Mouse (Mus musculus) layer of hippocampus, postnatal 10 days (tissue): ENCODE data around the gene Golt1b. TPM values are rescaled to one million over a fixed set of nuclear protein-coding genes. Genes with fewer than 3 reads are reported as not detected.
A peak's percentile ranks its signal among the peaks of the same experiment; 100 is the strongest.
"Not testable (repeated sequence)": the region's sequence is repeated elsewhere in the genome, so short reads cannot be mapped to it uniquely, and the experiment has no call there.

Experiments used
- DNase-seq, 2 experiments: peaks; one replicate each; pipeline ENCODE4 v3.0.0; 2021; ENCODE audit warnings: low spot score in 2 of 2
- long read RNA-seq: library from polyadenylated mRNA; stranded (forward); transcript quantifications from one replicate; pipeline ENCODE4 v2.0.0, GENCODE M21; 2023
- total RNA-seq, 2 experiments: library from RNA; stranded (reverse); gene quantifications; 2 replicates each; pipeline ENCODE4 v1.2.3; 2021

Golt1b gene
- 10 to 100 TPM; 26.1 to 28.2 TPM for total RNA-seq
- long read RNA-seq, transcript Golt1b-201 (5 exons, 2,818 nt), result major isoform, 23 of 30 reads
- long read RNA-seq, partial matches to known transcripts, result 0 of 30 reads
- long read RNA-seq, other reads (novel, unspliced or antisense), result 7 of 30 reads

DNA sequence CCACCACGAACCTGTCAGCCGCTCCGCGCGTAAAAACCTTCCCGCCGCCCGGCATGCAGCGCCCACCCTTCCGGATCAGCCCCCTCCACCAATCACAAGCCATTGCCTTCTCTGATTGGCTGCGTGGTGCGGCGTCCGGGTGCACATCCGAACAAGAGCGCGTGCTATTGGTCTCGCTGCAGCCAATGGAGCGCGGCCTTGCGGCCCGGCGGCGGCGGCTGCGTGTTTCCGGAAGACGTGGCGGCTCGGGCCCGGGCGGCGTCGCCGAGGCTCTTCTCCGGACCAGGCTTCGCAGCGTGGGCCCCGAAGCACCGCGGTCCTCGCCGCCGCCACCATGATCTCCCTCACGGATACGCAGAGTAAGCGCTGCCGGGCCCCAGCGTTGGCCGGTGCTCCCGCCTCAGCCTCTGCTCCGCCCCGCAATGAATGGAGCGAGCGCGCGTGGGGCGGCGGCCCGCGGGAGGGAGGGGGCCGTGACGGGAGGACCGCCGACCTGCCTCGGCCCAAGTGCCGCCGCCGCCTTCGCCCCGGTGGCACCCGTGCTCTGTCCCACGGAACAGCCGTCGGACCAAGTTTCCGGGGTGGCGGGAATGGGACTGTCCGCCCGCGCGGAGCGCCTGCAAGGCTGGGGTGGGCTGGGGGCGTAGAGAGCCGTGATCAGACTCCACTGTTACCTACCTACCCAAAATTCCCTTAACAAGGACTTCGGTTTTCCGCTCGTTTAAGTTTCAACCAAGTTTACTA, at the start of gene Golt1b, which contains the start of gene Recql:
Gene Golt1b, plus strand, starts transcription at position 211 of the 744 bp plus-strand sequence.
Gene Recql, minus strand, starts transcription at position 77 of the 744 bp plus-strand sequence.
- peak; percentile 99 to 100 for DNase-seq

DNA sequence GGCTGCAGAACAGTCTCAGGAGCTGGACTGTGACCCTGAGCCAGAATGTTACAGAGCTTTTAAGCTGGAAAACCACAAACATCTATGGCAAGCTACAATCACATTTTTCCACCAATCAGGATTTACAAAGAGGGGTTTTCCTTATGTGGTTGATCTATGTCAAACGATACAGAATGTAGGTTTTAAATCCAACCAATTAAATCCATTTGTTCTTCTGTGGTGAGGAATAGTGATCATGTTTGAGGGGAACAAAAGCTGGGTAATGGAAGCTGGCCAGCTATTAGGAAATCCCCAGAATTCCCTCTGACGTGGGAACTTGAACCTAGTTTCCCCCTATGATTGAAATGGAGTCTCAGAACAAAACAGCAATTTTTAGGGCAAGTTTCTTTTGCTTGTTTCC, 48.1 kb upstream of the Golt1b start:
- DNase-seq, result no peak

GRCm38 (mm10) chr6:142339576-142339975, 47.4 kb upstream of the Golt1b start:
- DNase-seq, result no peak

GRCm38 (mm10) chr6:142343561-142343960, 43.5 kb upstream of the Golt1b start:
- peak; percentile 62 to 69 for DNase-seq

GRCm38 (mm10) chr6:142345440-142346038, 41.5 kb upstream of the Golt1b start, which contains the start of gene Pyroxd1:
Gene Pyroxd1 (plus strand): TSS chr6:142345654.
- peak; percentile 81 to 86 for DNase-seq

- no peak for DNase-seq
These were observed 40.6 kb upstream of the Golt1b start for GRCm38 (mm10) chr6:142346181-142347110.

DNA sequence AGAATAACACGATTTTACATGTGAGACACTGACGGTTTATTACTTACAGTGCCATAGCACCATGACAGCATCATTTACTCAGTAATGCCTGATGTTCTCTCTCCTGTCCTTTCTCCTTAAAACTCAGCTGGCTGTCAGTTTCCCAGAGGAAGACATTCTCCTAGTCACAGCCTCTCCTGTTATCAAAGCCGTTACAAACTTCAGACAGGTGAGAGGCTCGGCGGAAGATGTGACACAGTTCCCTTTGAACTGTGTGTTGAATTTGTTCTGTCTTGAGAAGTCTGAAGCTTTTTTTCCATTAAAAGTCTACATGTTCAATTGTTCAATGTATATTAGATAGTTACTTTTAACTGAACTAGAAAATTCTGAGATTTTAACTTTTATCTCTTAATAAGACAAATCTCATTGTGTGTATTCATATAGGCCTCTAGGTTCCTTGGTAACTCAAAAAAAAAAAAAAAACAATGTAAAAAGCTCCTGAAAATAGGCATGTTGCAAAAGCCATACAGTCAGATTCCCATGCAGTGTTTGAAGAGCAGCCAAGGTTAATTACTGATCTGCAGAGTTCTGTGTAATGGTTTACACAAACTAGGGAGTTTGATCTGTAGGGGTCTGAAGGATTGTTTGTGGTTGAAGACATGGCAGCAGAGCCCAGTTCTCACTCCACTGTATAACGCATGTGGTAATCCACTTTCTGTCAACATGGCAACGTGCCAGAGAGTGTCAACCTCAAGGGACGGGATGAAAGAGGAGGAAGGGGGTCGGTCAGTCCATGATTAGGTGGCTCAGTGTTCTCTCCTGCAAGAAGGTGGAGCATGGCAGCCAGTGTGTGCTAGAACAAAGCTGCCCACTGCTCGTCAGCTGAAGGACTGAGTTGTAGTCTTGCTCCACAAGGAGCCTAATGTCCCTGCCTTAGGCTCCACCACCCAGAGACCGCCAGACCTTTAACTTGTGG, 39.3 kb upstream of the Golt1b start:
- no peak for DNase-seq

DNA sequence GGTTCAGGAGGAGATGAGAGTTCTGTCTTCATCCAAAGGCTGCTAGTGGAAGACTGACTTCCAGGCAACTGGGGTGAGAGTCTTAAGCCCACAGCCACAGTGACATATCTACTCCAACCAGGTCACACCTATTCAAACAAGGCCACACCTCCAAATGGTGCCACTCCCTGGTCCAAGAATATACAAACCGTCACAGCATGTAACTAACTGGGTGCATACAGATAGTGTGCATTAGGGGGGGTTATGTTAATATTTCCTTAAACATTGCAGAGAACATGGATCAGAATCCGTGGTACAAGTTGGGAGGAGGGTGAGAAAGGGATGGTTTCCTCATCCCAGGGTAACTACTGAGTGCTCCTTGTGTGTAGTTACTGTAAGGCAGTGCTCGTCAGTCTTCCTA, 34.9 kb upstream of the Golt1b start:
- DNase-seq, result not testable (repeated sequence)

DNA sequence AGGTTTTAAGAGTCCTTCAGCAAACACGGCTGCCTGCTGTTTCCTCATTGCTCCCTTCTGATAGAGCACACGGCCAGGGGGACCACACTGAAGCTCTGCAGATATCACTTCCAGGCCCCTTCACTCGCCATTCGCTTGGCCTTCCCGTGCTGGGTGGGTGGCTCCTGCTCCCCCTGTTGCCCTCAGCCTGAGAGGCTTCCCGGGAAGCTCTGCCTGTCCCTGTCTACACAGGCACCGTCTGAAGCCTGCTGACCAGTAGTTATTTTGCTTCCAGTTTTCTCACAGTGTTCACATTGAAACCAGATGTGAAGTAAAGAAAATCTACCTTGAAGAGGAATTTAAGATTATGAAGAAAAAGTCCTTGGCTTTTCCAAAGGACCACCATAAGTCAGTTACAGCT, 29.9 kb upstream of the Golt1b start:
- DNase-seq, result no peak

DNA sequence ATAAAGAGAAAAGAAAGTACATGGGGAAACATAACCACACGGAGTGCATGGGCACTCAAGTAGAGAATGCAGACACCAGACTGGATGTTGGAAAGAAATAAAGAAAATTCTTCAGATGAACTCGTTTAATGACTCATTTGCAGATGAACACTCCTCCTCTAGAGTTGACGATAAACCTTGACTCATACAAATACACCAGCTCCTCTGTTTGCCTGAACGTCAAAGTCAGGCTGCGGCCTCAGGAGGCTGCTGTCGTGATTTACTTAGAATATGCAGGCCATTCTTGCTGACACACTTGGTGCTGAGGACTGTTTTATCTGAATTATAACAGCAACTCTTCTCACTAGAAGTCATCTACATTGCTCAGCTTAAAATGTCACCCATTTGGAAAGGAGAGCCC, 25.0 kb upstream of the Golt1b start:
- no peak for DNase-seq

- DNase-seq, result peak in 1 of 2 experiments; percentile 23
These were observed 23.9 kb upstream of the Golt1b start for GRCm38 (mm10) chr6:142363019-142363576.

- no peak for DNase-seq
These were observed 21.1 kb upstream of the Golt1b start for GRCm38 (mm10) chr6:142365742-142366472.

DNA sequence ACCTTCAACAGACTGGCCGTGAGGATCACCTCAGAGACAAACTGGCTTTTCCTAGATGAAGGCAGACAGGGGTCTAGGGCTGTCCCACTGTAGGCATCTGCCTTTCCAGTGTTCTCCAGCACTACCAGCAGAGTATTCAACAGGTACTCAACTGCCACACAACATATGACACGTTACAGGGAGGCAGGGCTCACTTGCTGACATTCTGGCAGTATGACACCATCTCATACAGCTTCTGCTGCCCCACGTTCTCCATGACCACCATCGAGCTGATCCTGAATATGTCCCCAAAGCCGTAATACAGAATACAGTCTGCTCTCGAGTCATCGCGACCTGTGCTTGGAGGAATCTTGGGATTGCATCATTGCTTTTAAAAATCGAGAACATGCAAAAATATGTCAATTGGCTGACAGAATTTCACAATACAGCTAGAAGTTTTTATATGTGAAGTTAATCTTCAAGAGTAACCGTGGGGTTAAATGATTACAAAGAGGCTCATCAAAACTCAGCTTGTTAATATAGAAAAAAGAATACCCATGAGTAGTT, 20.5 kb upstream of the Golt1b start:
- no peak for DNase-seq

DNA sequence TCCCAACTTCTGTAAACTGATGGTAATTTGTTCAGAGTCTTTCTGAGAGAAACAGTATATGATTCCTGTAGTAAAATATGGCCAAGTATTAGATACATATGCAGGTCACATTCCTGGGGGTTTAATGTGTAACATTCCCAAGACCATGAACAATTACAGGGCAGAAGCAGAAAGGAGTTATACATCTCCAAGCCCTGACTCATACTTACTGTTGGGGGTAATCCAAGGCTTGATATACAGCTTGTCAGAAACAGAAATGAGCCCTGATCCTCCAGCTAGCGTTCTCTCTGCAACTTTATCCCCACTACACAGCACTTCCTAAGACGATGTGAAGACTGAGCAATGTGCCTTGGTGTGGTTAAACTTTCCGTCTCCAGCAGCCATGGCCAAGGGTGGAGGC, 19.5 kb upstream of the Golt1b start:
- DNase-seq, result no peak

DNA sequence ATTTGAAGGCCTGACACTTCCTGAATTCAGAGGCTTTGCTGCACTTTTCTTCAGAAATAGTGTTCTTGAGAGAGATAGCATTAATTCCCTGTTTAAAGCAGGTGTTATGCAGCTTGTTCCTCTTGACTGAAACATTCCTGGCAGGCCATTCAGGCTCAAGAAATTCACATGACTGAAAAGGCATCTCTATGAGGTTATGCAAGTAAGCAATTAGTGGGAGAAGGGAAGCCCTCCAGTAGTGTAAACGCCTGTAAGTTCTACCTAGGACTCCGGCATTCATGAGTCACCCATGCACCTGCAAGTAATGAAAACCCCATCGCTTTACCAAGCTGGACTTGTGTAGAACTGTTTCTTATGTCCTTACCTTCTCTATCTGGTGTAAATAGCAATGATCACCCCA, 17.5 kb upstream of the Golt1b start:
- no peak for DNase-seq

GRCm38 (mm10) chr6:142377081-142377480, 9.9 kb upstream of the Golt1b start:
- DNase-seq, result no peak

GRCm38 (mm10) chr6:142378576-142379330, 8.3 kb upstream of the Golt1b start:
- DNase-seq, result no peak

- no peak for DNase-seq
These were observed 7.1 kb upstream of the Golt1b start for GRCm38 (mm10) chr6:142379961-142380360.
